Mouse (Mus musculus): ENCODE measurements at regions not wholly inside any gene's neighbourhood (a gene's known extent, or its start where the extent isn't known, plus 50 kb on each side); places are given as distances from the start of the nearest gene placed in this dataset.

DNA sequence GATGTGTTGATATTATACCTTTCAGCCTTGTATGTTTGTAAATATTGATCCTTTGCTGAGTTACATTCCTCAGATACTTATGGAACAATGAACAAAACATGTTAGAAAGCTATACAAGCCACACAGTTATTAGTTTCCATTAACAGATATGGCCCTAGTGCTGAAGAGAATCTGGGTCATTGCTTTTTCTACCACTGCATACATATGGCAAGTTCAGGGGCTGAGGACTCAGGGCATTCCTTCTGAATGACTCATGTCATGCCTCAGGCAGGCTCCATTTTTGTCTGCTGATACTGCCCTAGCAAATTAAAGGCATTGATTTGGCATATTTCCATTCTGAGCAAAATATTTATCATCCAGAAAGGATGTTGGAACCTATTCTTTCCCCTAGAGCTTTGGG is 167.9 kb downstream of the Ccdc71l start:
- TF ChIP-seq CTCF (IDR thresholded peaks at IDR 0.05; ENCODE audit: extremely low read depth, insufficient read depth, low read length), result no peak
- no peak for TF ChIP-seq POLR2A (IDR thresholded peaks at IDR 0.05; ENCODE audit: extremely low read depth, insufficient read depth, low read length)
